Mouse (Mus musculus): Measurements from ENCODE around the gene Sema4d.

The Sema4d gene

GRCm38 (mm10) chr13:51727364-51727763 is 66.2 kb downstream of the Sema4d start:
- no peak for DNase-seq (ENCODE audit: low spot score in 2 of 2)

- DNase-seq (ENCODE audit: low spot score in 2 of 2): no peak
These were observed 67.5 kb downstream of the Sema4d start for GRCm38 (mm10) chr13:51725926-51726574.

- no peak for DNase-seq (ENCODE audit: low spot score in 2 of 2)
These were observed 68.1 kb downstream of the Sema4d start for GRCm38 (mm10) chr13:51725446-51725845.

GRCm38 (mm10) chr13:51724566-51724965 is 69.0 kb downstream of the Sema4d start:
- DNase-seq (ENCODE audit: low spot score in 2 of 2): no peak

GRCm38 (mm10) chr13:51723114-51723513 is 70.4 kb downstream of the Sema4d start:
- DNase-seq (ENCODE audit: low spot score in 2 of 2): no peak

GRCm38 (mm10) chr13:51720556-51720955 is 73.0 kb downstream of the Sema4d start:
- DNase-seq (ENCODE audit: low spot score in 2 of 2): no peak

- no peak for DNase-seq (ENCODE audit: low spot score in 2 of 2)
These were observed 74.3 kb downstream of the Sema4d start for GRCm38 (mm10) chr13:51719256-51719655.

GRCm38 (mm10) chr13:51716350-51717263 is 76.9 kb downstream of the Sema4d start:
- DNase-seq (ENCODE audit: low spot score in 2 of 2): peak; percentile 53 to 56

GRCm38 (mm10) chr13:51712022-51712421 is 81.5 kb downstream of the Sema4d start:
- DNase-seq (ENCODE audit: low spot score in 2 of 2): no peak

- no peak for DNase-seq (ENCODE audit: low spot score in 2 of 2)
These were observed 82.8 kb downstream of the Sema4d start for GRCm38 (mm10) chr13:51710738-51711137.

- no peak for DNase-seq (ENCODE audit: low spot score in 2 of 2)
These were observed 87.4 kb downstream of the Sema4d start for GRCm38 (mm10) chr13:51705882-51706854.

GRCm38 (mm10) chr13:51703893-51704292 is 89.7 kb downstream of the Sema4d start:
- no peak for DNase-seq (ENCODE audit: low spot score in 2 of 2)

- no peak for DNase-seq (ENCODE audit: low spot score in 2 of 2)
These were observed 95.2 kb downstream of the Sema4d start for GRCm38 (mm10) chr13:51698318-51698717.

GRCm38 (mm10) chr13:51697897-51698296 is 95.7 kb downstream of the Sema4d start:
- DNase-seq (ENCODE audit: low spot score in 2 of 2): no peak

GRCm38 (mm10) chr13:51697455-51697854 is 96.1 kb downstream of the Sema4d start:
- DNase-seq (ENCODE audit: low spot score in 2 of 2): no peak

- no peak for DNase-seq (ENCODE audit: low spot score in 2 of 2)
These were observed 97.1 kb downstream of the Sema4d start for GRCm38 (mm10) chr13:51696481-51696880.

GRCm38 (mm10) chr13:51688688-51689087 is 104.9 kb downstream of the Sema4d start:
- DNase-seq (ENCODE audit: low spot score in 2 of 2): no peak

- no peak for DNase-seq (ENCODE audit: low spot score in 2 of 2)
These were observed 106.6 kb downstream of the Sema4d start for GRCm38 (mm10) chr13:51686966-51687365.

GRCm38 (mm10) chr13:51685290-51685966 is 108.1 kb downstream of the Sema4d start:
- DNase-seq (ENCODE audit: low spot score in 2 of 2): no peak

- DNase-seq (ENCODE audit: low spot score in 2 of 2): no peak
These were observed 111.9 kb downstream of the Sema4d start for GRCm38 (mm10) chr13:51681634-51682033.

GRCm38 (mm10) chr13:51681076-51681475 is 112.5 kb downstream of the Sema4d start:
- DNase-seq (ENCODE audit: low spot score in 2 of 2): no peak
